In genomic region chr4:48470977-48471376, GRCm38 (mm10) we compare ENCODE assay signal across 10 mouse cellular contexts. TPM values are rescaled to one million over a fixed set of nuclear protein-coding genes. Genes with fewer than 3 reads are reported as not detected.
DNase-seq lines count a peak whose midpoint lies in the region; ATAC-seq and TF ChIP-seq lines count a peak whose summit lies in the region.
"Had no signal": no experiment of that assay in that cellular context is flagged by ENCODE, and none has a peak within 500 bp of the region (broad histone marks: within the 10 kb centered on the region; RNA-seq: fewer than 3 reads in every experiment).

No protein-coding gene starts in this region.

- H3K9me3 ChIP-seq in heart, embryonic 10.5 days, result no peaks in the 10 kb centered on the region
- H3K9me3 ChIP-seq in liver, embryonic 13.5 days (replicated peaks), result no peaks in the 10 kb centered on the region
- H3K9me3 ChIP-seq in stomach, postnatal 0 days (ENCODE audit: control insufficient read depth, low read length), result no peaks in the 10 kb centered on the region

- H3K4me1 ChIP-seq in heart, embryonic 10.5 days, result peaks cover 19% of the 10 kb centered on the region
- peaks cover 16% of the 10 kb centered on the region for H3K4me1 ChIP-seq in liver, embryonic 13.5 days (replicated peaks)
- H3K4me1 ChIP-seq in stomach, postnatal 0 days (replicated peaks; ENCODE audit: control insufficient read depth, insufficient read depth), result 0 out of 2 replicates have a peak, but pooled peaks cover 3% of the 10 kb centered on the region

- no peaks in the 10 kb centered on the region for H3K27me3 ChIP-seq in heart, embryonic 10.5 days (ENCODE audit: insufficient read depth, poor library complexity, severe bottlenecking)
- H3K27me3 ChIP-seq in liver, embryonic 13.5 days, result no peaks in the 10 kb centered on the region
- H3K27me3 ChIP-seq in stomach, postnatal 0 days (ENCODE audit: control insufficient read depth, insufficient read depth, low read length), result no peaks in the 10 kb centered on the region

- no peak for ATAC-seq in liver, embryonic 13.5 days (ENCODE audit: low read depth)
- no peak for ATAC-seq in stomach, postnatal 0 days (ENCODE audit: low FRiP score, low TSS enrichment)

- no peak for TF ChIP-seq CTCF in stomach, postnatal 0 days (IDR thresholded peaks at IDR 0.05; ENCODE audit: low read depth)

- H3K4me2 ChIP-seq in liver, embryonic 13.5 days, result peak overlapping the region; percentile 92
- H3K4me2 ChIP-seq in stomach, postnatal 0 days (replicated peaks; ENCODE audit: low read depth), result 0 out of 2 replicates have a peak overlapping the region, but pooled peaks have one; percentile 65

- no peak overlapping the region for H3K27ac ChIP-seq in heart, embryonic 10.5 days
- no peak overlapping the region for H3K27ac ChIP-seq in liver, embryonic 13.5 days
- H3K27ac ChIP-seq in stomach, postnatal 0 days (replicated peaks), result no peak overlapping the region

- no peak for DNase-seq in heart, embryonic 10.5 days (ENCODE audit: low spot score)
- no peak for DNase-seq in heart, adult 9 months (ENCODE audit: low spot score in 2 of 2)
- DNase-seq in retina, postnatal 1 day, result peak; percentile 12
- DNase-seq in retina, embryonic 14.5 days (ENCODE audit: low spot score), result no peak
- no peak for DNase-seq in liver, embryonic 13.5 days
- DNase-seq in stomach, postnatal 0 days (ENCODE audit: low spot score), result no peak
- DNase-seq in thymus, postnatal 10 days (ENCODE audit: low spot score in 2 of 2), result no peak
- DNase-seq in left cerebral cortex, postnatal 25 days (ENCODE audit: low spot score in 2 of 2), result no peak
- DNase-seq: B cell, adult 2 months; layer of hippocampus, postnatal 36 days had no signal

- peak overlapping the region; percentile 22; the same call in 1 of the 2 replicates for H3K4me3 ChIP-seq in heart, embryonic 10.5 days
- H3K4me3 ChIP-seq in liver, embryonic 13.5 days (replicated peaks), result peak overlapping the region; percentile 28
- no peak overlapping the region for H3K4me3 ChIP-seq in stomach, postnatal 0 days (ENCODE audit: low read depth, low read length)

- peaks cover 25% of the 10 kb centered on the region for H3K36me3 ChIP-seq in heart, embryonic 10.5 days
- H3K36me3 ChIP-seq in liver, embryonic 13.5 days, result peaks cover 20% of the 10 kb centered on the region
- H3K36me3 ChIP-seq in stomach, postnatal 0 days (ENCODE audit: control insufficient read depth, insufficient read depth, low read length), result 0 out of 2 replicates have a peak, but pooled peaks cover 6% of the 10 kb centered on the region

- H3K9ac ChIP-seq in liver, embryonic 13.5 days, result peak overlapping the region; percentile 51; the same call in 1 of the 2 replicates
- H3K9ac ChIP-seq in stomach, postnatal 0 days (ENCODE audit: low read length), result no peak overlapping the region

- 42% methylated on average over 1 of the region's 1 CpGs for WGBS in heart, embryonic 10.5 days
- WGBS in liver, embryonic 13.5 days (ENCODE audit: insufficient replicate concordance), result 48% methylated on average over 1 of the region's 1 CpGs
- WGBS in stomach, postnatal 0 days, result 62% methylated on average over 1 of the region's 1 CpGs

- intact Hi-C loops in left cerebral cortex, postnatal 25 days (cut with DNase I), result loop anchor here (5.0 kb wide), 2 partner anchors 71 to 211 kb away; no protein-coding TSS in a partner anchor

- no peak for TF ChIP-seq EP300 in stomach, postnatal 0 days (optimal IDR thresholded peaks at IDR 0.05)

RNA-seq across cellular contexts. Expression of gene Tex10, which starts 2.3 kb away (rescaled TPM):
- polyA plus RNA-seq in heart, embryonic 10.5 days (2016; fragmentation: Nextera tagmentation; extraction: Ambion mirVana), result 46.5 and 62.0 TPM in 2 replicates
- polyA plus RNA-seq in liver, embryonic 13.5 days (2015; fragmentation: Nextera tagmentation; extraction: Ambion mirVana), result 20.3 and 28.7 TPM in 2 replicates
- 19.6 and 21.2 TPM in 2 replicates for polyA plus RNA-seq in stomach, postnatal 0 days (2015; fragmentation: Nextera tagmentation; extraction: Ambion mirVana)
- total RNA-seq in left cerebral cortex, postnatal 25 days (2021), result 10 to 100 TPM; 25.4 to 25.7 TPM
